Mouse (Mus musculus) embryonic fibroblast, embryonic 13.5 days (primary cell): ENCODE data around the gene Kirrel3.

ENCODE experiments used
- CTCF ChIP-seq: IDR thresholded peaks from 2 replicates; pipeline ENCODE4 v1.5.1; 2011; ENCODE audit warnings: mild to moderate bottlenecking, control low read depth, low read length, moderate library complexity, borderline replicate concordance; ENCODE audit not compliant: insufficient read depth
- POLR2A ChIP-seq: IDR thresholded peaks from 2 replicates; pipeline ENCODE4 v1.6.1; 2011; ENCODE audit warnings: low read depth, mild to moderate bottlenecking, control low read depth, low read length, moderate library complexity

- TF ChIP-seq CTCF (no peak), POLR2A (no peak)
Observed at GRCm38 (mm10) chr9:35032457-35032856, 546.8 kb downstream of the Kirrel3 start.
